Mouse (Mus musculus): Measurements from ENCODE around the gene Sos2. TPM values are rescaled to one million over a fixed set of nuclear protein-coding genes. Genes with fewer than 3 reads are reported as not detected.
A peak's percentile ranks its signal among the peaks of the same experiment; 100 is the strongest.

Gene Sos2
- total and polyA plus RNA-seq, 3 experiments, result 9.8 to 17.8 TPM; not detected in 1

- TF ChIP-seq NELFE (IDR thresholded peaks at IDR 0.05; ENCODE audit: low read depth, low read length) (no peak), HCFC1 (IDR thresholded peaks at IDR 0.05; ENCODE audit: low read depth, low read length) (no peak), SMC3 (IDR thresholded peaks at IDR 0.05; ENCODE audit: low read depth, low read length) (no peak), RAD21 (IDR thresholded peaks at IDR 0.05; ENCODE audit: low read depth, low read length) (no peak), MAZ (IDR thresholded peaks at IDR 0.05; ENCODE audit: low read depth, low read length) (no peak), KAT2A (conservative IDR thresholded peaks at IDR 0.05; ENCODE audit: low read depth, low read length) (no peak), ZNF384 (IDR thresholded peaks at IDR 0.05; ENCODE audit: low read depth, low read length) (no peak), ELF1 (IDR thresholded peaks at IDR 0.05; ENCODE audit: low read depth, low read length) (no peak), BHLHE40 (IDR thresholded peaks at IDR 0.05; ENCODE audit: borderline replicate concordance, low read depth, low read length) (no peak), TCF12 (IDR thresholded peaks at IDR 0.05; ENCODE audit: low read depth, low read length) (no peak), MXI1 (IDR thresholded peaks at IDR 0.05; ENCODE audit: low read depth, low read length) (no peak), ZC3H11A (IDR thresholded peaks at IDR 0.05; ENCODE audit: low read depth, low read length) (no peak)
- peaks cover 0 to 6% of the 10 kb centered on the region in 2 experiments; a peak in 3 of 4 replicates for H3K36me3 ChIP-seq (ENCODE audit: control insufficient read depth in 1 of 2, insufficient read depth in 2 of 2, low read length in 2 of 2)
- DNase-seq (ENCODE audit: low read depth, low spot score), result no peak
These were observed 108.4 kb downstream of the Sos2 start for GRCm38 (mm10) chr12:69573271-69573670.

GRCm38 (mm10) chr12:69569926-69570325 is 111.7 kb downstream of the Sos2 start:
- DNase-seq (ENCODE audit: low read depth, low spot score), result no peak
- Histone ChIP-seq H3K79me2 (ENCODE audit: control insufficient read depth, insufficient read depth, low read length, poor library complexity) (no peaks in the 10 kb centered on the region), H3K27ac (ENCODE audit: control insufficient read depth, low read depth, low read length) (no peak overlapping the region), H3K4me1 (ENCODE audit: control insufficient read depth in 1 of 2, insufficient read depth in 2 of 2, low read length in 2 of 2) (peaks cover 9 to 16% of the 10 kb centered on the region in 2 experiments), H3K9me3 (replicated peaks; ENCODE audit: insufficient read depth, low read length) (no peaks in the 10 kb centered on the region), H3K4me3 (ENCODE audit: control insufficient read depth in 1 of 2, insufficient read depth in 1 of 2, low read depth in 2 of 2, low read length in 2 of 2) (no peak overlapping the region), H3K27me3 (ENCODE audit: control insufficient read depth in 1 of 2, insufficient read depth in 2 of 2, low read length in 2 of 2) (no peaks in the 10 kb centered on the region), H3K36me3 (ENCODE audit: control insufficient read depth in 1 of 2, insufficient read depth in 2 of 2, low read length in 2 of 2) (peaks cover 0 to 20% of the 10 kb centered on the region in 2 experiments; a peak in 2 of 4 replicates), H3K9ac (ENCODE audit: control insufficient read depth, low read depth, low read length, poor library complexity, severe bottlenecking) (no peak overlapping the region)
- TF ChIP-seq GATA1 (IDR thresholded peaks at IDR 0.05; ENCODE audit: low read depth, low read length), result 0 out of 2 replicates have a peak, but pooled peaks have one; percentile 14
- no peak for TF ChIP-seq SIN3A (IDR thresholded peaks at IDR 0.05; ENCODE audit: low read length)
- no peak for TF ChIP-seq BHLHE40 (IDR thresholded peaks at IDR 0.05; ENCODE audit: borderline replicate concordance, low read depth, low read length)
- TF ChIP-seq CHD2 (IDR thresholded peaks at IDR 0.05; ENCODE audit: low read length), result no peak
- no peak for TF ChIP-seq NRF1 (IDR thresholded peaks at IDR 0.05; ENCODE audit: insufficient read depth, low read depth, low read length, poor library complexity, severe bottlenecking)
- TF ChIP-seq GABPA (IDR thresholded peaks at IDR 0.05; ENCODE audit: low read depth, low read length), result no peak

More at GRCm38 (mm10) chr12:69573271-69573670, 108.4 kb downstream of the Sos2 start:
- Histone ChIP-seq H3K4me1 (ENCODE audit: control insufficient read depth in 1 of 2, insufficient read depth in 2 of 2, low read length in 2 of 2) (peaks cover 0 to 3% of the 10 kb centered on the region in 2 experiments; a peak in 3 of 4 replicates), H3K27me3 (ENCODE audit: control insufficient read depth in 1 of 2, insufficient read depth in 2 of 2, low read length in 2 of 2) (no peaks in the 10 kb centered on the region), H3K79me2 (ENCODE audit: control insufficient read depth, insufficient read depth, low read length, poor library complexity) (no peaks in the 10 kb centered on the region; the same call in 1 of the 2 replicates), H3K9me3 (replicated peaks; ENCODE audit: insufficient read depth, low read length) (no peaks in the 10 kb centered on the region), H3K9ac (ENCODE audit: control insufficient read depth, low read depth, low read length, poor library complexity, severe bottlenecking) (no peak overlapping the region), H3K27ac (ENCODE audit: control insufficient read depth, low read depth, low read length) (no peak overlapping the region), H3K4me3 (ENCODE audit: control insufficient read depth in 1 of 2, insufficient read depth in 1 of 2, low read depth in 2 of 2, low read length in 2 of 2) (no peak overlapping the region)
